Mouse (Mus musculus) CH12.LX (cell line): ENCODE results near the gene Fcer1g. TPM values are rescaled to one million over a fixed set of nuclear protein-coding genes. Genes with fewer than 3 reads are reported as not detected.

Experiments used
- DNase-seq: peaks from one replicate; pipeline ENCODE4 v3.0.0-alpha.2; 2013; ENCODE audit errors: extremely low read depth
- H3K27ac ChIP-seq: 2 replicates; pipeline ENCODE4 v1.5.1; 2012; ENCODE audit warnings: low read depth, mild to moderate bottlenecking, control low read depth, moderate library complexity; ENCODE audit not compliant: insufficient read depth
- H3K27me3 ChIP-seq: replicated peaks from 2 replicates; pipeline ENCODE3; 2012; ENCODE audit warnings: inconsistent platforms
- H3K36me3 ChIP-seq, 2 experiments: replicated peaks in 1 of 2; 2 replicates each; pipeline versions ENCODE3 to v1.6.1; 2012; ENCODE audit warnings: inconsistent platforms in 1 of 2, low read length in 1 of 2, mild to moderate bottlenecking in 1 of 2, mixed read lengths in 1 of 2, moderate library complexity in 1 of 2; ENCODE audit not compliant: control insufficient read depth in 1 of 2, insufficient read depth in 1 of 2
- H3K4me1 ChIP-seq, 2 experiments: 2 replicates each; pipeline ENCODE4 v1.6.1; 2012; ENCODE audit warnings: inconsistent platforms in 1 of 2, moderate library complexity in 1 of 2; ENCODE audit not compliant: insufficient read depth in 2 of 2, control insufficient read depth in 1 of 2
- H3K4me2 ChIP-seq: 2 replicates; pipeline ENCODE4 v1.6.1; 2012; ENCODE audit warnings: low read depth, mild to moderate bottlenecking, control low read depth; ENCODE audit not compliant: poor library complexity, insufficient read depth, severe bottlenecking
- H3K4me3 ChIP-seq, 3 experiments: fragments of 150-350 bp in 1 of 3; sonication (generic) in 1 of 3; replicated peaks in 1 of 3; 2 replicates each; pipeline versions ENCODE3 to v1.5.1; 2011 to 2012; ENCODE audit warnings: low read depth in 2 of 3, low read length in 2 of 3, mild to moderate bottlenecking in 2 of 3, moderate library complexity in 2 of 3, control low read depth in 1 of 3, improper control_type of control experiment in 1 of 3, inconsistent platforms in 1 of 3, mixed read lengths in 1 of 3; ENCODE audit not compliant: poor library complexity in 1 of 3
- H3K79me2 ChIP-seq: replicated peaks from 2 replicates; pipeline ENCODE4 v1.6.1; 2012; ENCODE audit warnings: mild to moderate bottlenecking, moderate library complexity; ENCODE audit not compliant: control insufficient read depth, poor library complexity, insufficient read depth, severe bottlenecking; ENCODE audit errors: extremely low read depth
- H3K9ac ChIP-seq: 2 replicates; pipeline ENCODE4 v1.6.1; 2012; ENCODE audit warnings: low read depth, mild to moderate bottlenecking, control low read depth, moderate library complexity; ENCODE audit not compliant: insufficient read depth
- H3K9me3 ChIP-seq: replicated peaks from 2 replicates; pipeline ENCODE3; 2012; ENCODE audit warnings: low read length, inconsistent platforms, mixed read lengths
- BHLHE40 ChIP-seq: IDR thresholded peaks from 2 replicates; pipeline ENCODE4 v1.6.1; 2011; ENCODE audit warnings: mild to moderate bottlenecking, low read depth, low read length, improper control_type of control experiment
- CTCF ChIP-seq, 2 experiments: IDR thresholded peaks in 1 of 2; conservative IDR thresholded peaks in 1 of 2; 2 replicates each; pipeline ENCODE4 v1.5.1; 2011 to 2012; ENCODE audit warnings: low read depth in 2 of 2, low read length in 2 of 2, improper control_type of control experiment in 1 of 2, inconsistent platforms in 1 of 2, mild to moderate bottlenecking in 1 of 2, moderate library complexity in 1 of 2
- E2F4 ChIP-seq: IDR thresholded peaks from 2 replicates; pipeline ENCODE4 v1.6.1; 2011; ENCODE audit warnings: low read depth, low read length, improper control_type of control experiment; ENCODE audit not compliant: insufficient replicate concordance
- ELF1 ChIP-seq: IDR thresholded peaks from 2 replicates; pipeline ENCODE4 v1.6.1; 2014; ENCODE audit warnings: low read depth, mild to moderate bottlenecking, inconsistent platforms, low read length, improper control_type of control experiment
- ETS1 ChIP-seq: conservative IDR thresholded peaks from 2 replicates; pipeline ENCODE4 v1.6.1; 2012; ENCODE audit warnings: low read depth, mild to moderate bottlenecking, inconsistent platforms, low read length, improper control_type of control experiment, moderate library complexity
- GABPA ChIP-seq: IDR thresholded peaks from 2 replicates; pipeline ENCODE4 v1.6.1; 2012; ENCODE audit warnings: low read depth, low read length, improper control_type of control experiment, inconsistent platforms; ENCODE audit not compliant: insufficient replicate concordance
- HCFC1 ChIP-seq: IDR thresholded peaks from 2 replicates; pipeline ENCODE4 v1.6.1; 2012; ENCODE audit warnings: low read depth, mild to moderate bottlenecking, inconsistent platforms, low read length, improper control_type of control experiment
- JUN ChIP-seq: IDR thresholded peaks from 2 replicates; pipeline ENCODE4 v1.6.1; 2011; ENCODE audit warnings: low read depth, mild to moderate bottlenecking, low read length, improper control_type of control experiment, moderate library complexity; ENCODE audit not compliant: insufficient read depth
- MEF2A ChIP-seq: IDR thresholded peaks from 2 replicates; pipeline ENCODE4 v1.6.1; 2014; ENCODE audit warnings: low read depth, mild to moderate bottlenecking, inconsistent platforms, low read length, improper control_type of control experiment, borderline replicate concordance
- MXI1 ChIP-seq: IDR thresholded peaks from 2 replicates; pipeline ENCODE4 v1.6.1; 2011; ENCODE audit warnings: mild to moderate bottlenecking, low read depth, low read length, improper control_type of control experiment
- MYC ChIP-seq: IDR thresholded peaks from 2 replicates; pipeline ENCODE4 v1.6.1; 2011; ENCODE audit warnings: low read depth, mild to moderate bottlenecking, improper control_type of control experiment, low read length
- NELFE ChIP-seq: IDR thresholded peaks from 2 replicates; pipeline ENCODE4 v1.6.1; 2011; ENCODE audit warnings: low read depth, low read length, improper control_type of control experiment
- POLR2A ChIP-seq: IDR thresholded peaks from 2 replicates; pipeline ENCODE4 v1.6.1; 2011; ENCODE audit warnings: low read depth, mild to moderate bottlenecking, improper control_type of control experiment, low read length
- POLR2AphosphoS2 ChIP-seq: IDR thresholded peaks from 2 replicates; pipeline ENCODE4 v1.6.1; 2011; ENCODE audit warnings: low read depth, low read length, improper control_type of control experiment
- RCOR1 ChIP-seq: conservative IDR thresholded peaks from 2 replicates; pipeline ENCODE4 v1.6.1; 2012; ENCODE audit warnings: low read depth, mild to moderate bottlenecking, inconsistent platforms, low read length, improper control_type of control experiment
- SIN3A ChIP-seq: IDR thresholded peaks from 2 replicates; pipeline ENCODE4 v1.6.1; 2012; ENCODE audit warnings: low read length, improper control_type of control experiment, inconsistent platforms
- UBTF ChIP-seq: IDR thresholded peaks from 2 replicates; pipeline ENCODE4 v1.6.1; 2012; ENCODE audit warnings: low read depth, mild to moderate bottlenecking, inconsistent platforms, low read length, improper control_type of control experiment, moderate library complexity
- USF1 ChIP-seq: IDR thresholded peaks from 2 replicates; pipeline ENCODE4 v1.6.1; 2014; ENCODE audit warnings: low read depth, mild to moderate bottlenecking, inconsistent platforms, low read length, improper control_type of control experiment
- ZC3H11A ChIP-seq: IDR thresholded peaks from 2 replicates; pipeline ENCODE4 v1.6.1; 2012; ENCODE audit warnings: low read depth, mild to moderate bottlenecking, inconsistent platforms, low read length, improper control_type of control experiment
- ZKSCAN1 ChIP-seq: IDR thresholded peaks from 2 replicates; pipeline ENCODE4 v1.6.1; 2012; ENCODE audit warnings: low read depth, inconsistent platforms, low read length, improper control_type of control experiment, borderline replicate concordance
- ZNF384 ChIP-seq: IDR thresholded peaks from 2 replicates; pipeline ENCODE4 v1.6.1; 2012; ENCODE audit warnings: low read depth, low read length, improper control_type of control experiment, inconsistent platforms
- dilution Hi-C: fragments of 300-500 bp; cut with MboI; formaldehyde crosslinking; loops from 2 replicates; pipeline ENCODE4 v1.14.3; 2020; ENCODE audit warnings: low sequenced_read_pairs; ENCODE audit not compliant: extremely low pct_unique_long_range_greater_than_20kb, extremely low pct_ligation_motif_present
- in situ Hi-C: fragments of 300-500 bp; cut with MboI; formaldehyde crosslinking; loops from 3 replicates; pipeline ENCODE4 v1.14.3; 2019; ENCODE audit warnings: low sequenced_read_pairs, low pct_ligation_motif_present, low pct_unique_long_range_greater_than_20kb, mixed read lengths
- polyA plus RNA-seq: library from polyadenylated mRNA; unstranded; fragments of >175 nt; gene quantifications from 2 replicates; pipeline ENCODE4 v1.2.1, GENCODE M21; 2012; ENCODE audit warnings: low read depth; ENCODE audit not compliant: insufficient read length
- total RNA-seq, 2 experiments: library from RNA; depleted of rRNA; stranded (reverse); fragments of 300-350 nt in 1 of 2; fragments of >200 nt in 1 of 2; gene quantifications; 2 replicates each; pipeline ENCODE4 v1.2.3; 2012 to 2014

Fcer1g gene
- total and polyA plus RNA-seq, 3 experiments: 10.1 to 51.2 (median 31.3) TPM

DNA sequence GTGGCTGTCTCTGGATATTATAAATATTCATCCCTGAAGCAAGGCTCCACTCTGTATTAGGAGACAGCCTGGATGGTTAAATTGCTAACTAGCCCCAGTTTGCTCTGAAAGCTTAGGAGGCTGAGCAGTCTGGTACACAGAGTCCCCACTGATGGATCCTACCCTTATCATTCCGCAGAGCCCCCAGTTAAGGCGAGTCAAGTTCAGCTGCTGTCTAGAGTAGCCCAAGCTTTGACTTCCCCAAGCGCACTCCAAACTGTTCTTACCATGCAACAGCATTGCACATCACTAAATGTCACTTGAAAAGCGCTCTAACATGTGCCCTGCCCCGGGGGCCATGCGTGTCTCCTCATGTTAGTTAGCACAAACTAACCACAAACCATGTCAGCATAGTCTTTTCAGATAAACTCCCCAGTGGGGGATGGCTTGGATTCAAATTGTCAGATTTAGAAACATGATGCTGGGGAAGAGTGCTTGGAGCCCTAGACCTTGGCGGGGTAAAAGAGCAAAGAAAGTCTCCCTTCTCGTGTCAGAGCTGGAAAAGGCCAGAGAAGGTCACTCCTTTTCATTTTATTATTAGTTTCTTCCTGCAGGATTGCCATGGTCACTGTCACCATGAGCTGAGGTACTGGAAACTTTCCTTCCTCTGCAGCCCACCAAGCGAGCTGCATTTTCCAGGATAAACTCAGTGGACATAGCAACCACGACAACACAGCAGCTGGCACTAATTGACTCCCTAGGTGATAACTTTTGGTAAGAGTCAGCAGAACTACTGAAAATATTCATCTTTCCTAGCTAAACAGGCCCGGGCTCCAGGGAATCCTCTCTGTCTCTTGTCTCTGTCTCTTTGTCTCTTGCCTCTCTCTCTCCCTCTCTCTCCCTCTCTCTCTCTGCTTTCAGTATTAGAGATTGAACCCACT is 40.0 kb downstream of the Fcer1g start:
- no peak for TF ChIP-seq GABPA
- TF ChIP-seq BHLHE40: no peak
- TF ChIP-seq SIN3A: no peak
- TF ChIP-seq ZC3H11A: no peak
- no peak for TF ChIP-seq POLR2AphosphoS2
- no peak for TF ChIP-seq HCFC1
- no peak for TF ChIP-seq ZKSCAN1
- no peak for TF ChIP-seq MXI1
- no peak for TF ChIP-seq NELFE
- TF ChIP-seq E2F4: no peak
- no peak for TF ChIP-seq CTCF (conservative IDR thresholded peaks at IDR 0.05 in 1 of 2, IDR thresholded peaks at IDR 0.05 in 1 of 2; ENCODE audit: low read depth in 2 of 2, low read length in 2 of 2)
- no peak for TF ChIP-seq ELF1
- TF ChIP-seq, all 38 proteins: peak for 0
- H3K4me1 ChIP-seq: no peaks in the 10 kb centered on the region
- no peak overlapping the region for H3K27ac ChIP-seq
- no peak overlapping the region for H3K4me2 ChIP-seq
- H3K9ac ChIP-seq: no peak overlapping the region
- H3K27me3 ChIP-seq: peaks cover 30% of the 10 kb centered on the region
- in situ Hi-C loops: no loop called here
- H3K9me3 ChIP-seq: no peaks in the 10 kb centered on the region
- DNase-seq: no peak
- no peak overlapping the region for H3K4me3 ChIP-seq
- no peaks in the 10 kb centered on the region for H3K36me3 ChIP-seq
- H3K79me2 ChIP-seq: no peaks in the 10 kb centered on the region
- dilution Hi-C loops: no loop called here

DNA sequence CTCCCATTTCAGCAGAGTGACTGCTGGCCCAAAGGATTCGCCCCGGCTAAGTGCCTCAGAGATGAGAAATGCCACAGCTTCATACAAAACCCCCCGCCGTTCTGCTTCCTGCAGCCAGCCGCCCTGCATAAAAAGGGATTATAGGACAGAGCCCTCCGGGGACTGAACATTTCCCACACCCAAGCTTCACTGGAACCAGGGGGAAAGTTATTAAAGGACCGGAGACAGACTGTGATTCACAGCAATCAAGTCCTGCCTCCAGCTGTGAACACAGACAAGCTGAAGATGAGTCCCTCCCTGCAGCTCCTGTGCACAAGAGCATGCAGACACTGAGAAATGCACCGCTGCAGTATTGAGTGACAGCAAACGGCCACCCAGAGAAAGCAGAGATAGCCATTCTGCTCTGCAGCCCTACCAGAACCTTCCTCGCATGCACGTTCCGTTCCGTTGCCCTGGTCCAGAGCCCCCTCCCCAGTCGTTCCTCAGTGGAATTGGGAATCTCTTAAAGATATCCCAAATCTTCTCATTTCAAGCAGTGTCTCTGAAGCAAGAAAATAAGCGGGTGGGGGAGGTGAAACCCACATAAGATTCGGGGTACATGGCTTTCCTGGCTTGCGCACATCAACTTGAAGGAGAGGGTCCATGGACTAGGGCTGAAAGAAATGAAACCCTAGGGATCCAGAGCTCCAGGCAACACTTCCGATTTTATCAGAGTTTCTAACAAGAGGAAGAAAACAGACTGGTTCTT is 40.9 kb downstream of the Fcer1g start:
- dilution Hi-C loops: no loop called here
- Histone ChIP-seq H3K9me3 (no peaks in the 10 kb centered on the region), H3K4me3 (no peak overlapping the region), H3K9ac (no peak overlapping the region), H3K27me3 (peaks cover 28% of the 10 kb centered on the region), H3K4me1 (no peaks in the 10 kb centered on the region), H3K79me2 (no peaks in the 10 kb centered on the region)
- TF ChIP-seq HCFC1 (no peak), E2F4 (no peak), USF1 (no peak), JUN (no peak), ETS1 (no peak), MEF2A (no peak), UBTF (no peak), NELFE (no peak), MYC (no peak), RCOR1 (no peak), ZNF384 (no peak), POLR2A (no peak)
- TF ChIP-seq, all 38 proteins: peak for 0
- Histone ChIP-seq H3K4me2 (no peak overlapping the region), H3K27ac (no peak overlapping the region), H3K36me3 (no peaks in the 10 kb centered on the region)
- no peak for DNase-seq
- in situ Hi-C loops: no loop called here
